Mouse (Mus musculus) hindbrain, embryonic 11.5 days (tissue): ENCODE results near the gene Ppp1r13l. TPM values are rescaled to one million over a fixed set of nuclear protein-coding genes. Genes with fewer than 3 reads are reported as not detected.

Experiments used
- ATAC-seq: fragments of 200-750 bp; cut with Nextera tagmentation; 2 replicates; pipeline ENCODE4 v1.8.0; 2017; ENCODE audit warnings: mild to moderate bottlenecking, moderate TSS enrichment, moderate library complexity; ENCODE audit not compliant: low FRiP score
- DNase-seq: peaks from one replicate; pipeline ENCODE4 v3.0.0-alpha.2; 2015; ENCODE audit warnings: low spot score
- H3K27ac ChIP-seq: fragments of 300-500 bp; sonication (generic); 2 replicates; pipeline ENCODE4 v1.5.1; 2014; ENCODE audit warnings: mild to moderate bottlenecking, low read depth, low read length
- H3K27me3 ChIP-seq: fragments of 300-500 bp; sonication (generic); 2 replicates; pipeline ENCODE4 v1.6.1; 2014; ENCODE audit warnings: mild to moderate bottlenecking, low read length, moderate library complexity, mixed read lengths; ENCODE audit not compliant: control insufficient read depth, insufficient read depth
- H3K36me3 ChIP-seq: fragments of 300-500 bp; sonication (generic); 2 replicates; pipeline ENCODE4 v1.6.1; 2014; ENCODE audit warnings: mild to moderate bottlenecking, low read length, moderate library complexity, mixed read lengths; ENCODE audit not compliant: control insufficient read depth, insufficient read depth
- H3K4me1 ChIP-seq: fragments of 300-500 bp; sonication (generic); replicated peaks from 2 replicates; pipeline ENCODE4 v1.6.1; 2014; ENCODE audit warnings: low read length, mixed read lengths; ENCODE audit not compliant: control insufficient read depth, insufficient read depth
- H3K4me2 ChIP-seq: fragments of 300-500 bp; sonication (generic); replicated peaks from 2 replicates; pipeline ENCODE4 v1.6.1; 2014; ENCODE audit warnings: mild to moderate bottlenecking, low read depth, low read length
- H3K4me3 ChIP-seq: fragments of 300-500 bp; sonication (generic); 2 replicates; pipeline ENCODE4 v1.5.1; 2014; ENCODE audit warnings: low read depth, low read length
- H3K9ac ChIP-seq: fragments of 300-500 bp; sonication (generic); 2 replicates; pipeline ENCODE4 v1.6.1; 2014; ENCODE audit warnings: low read depth, low read length
- H3K9me3 ChIP-seq: fragments of 300-500 bp; sonication (generic); 2 replicates; pipeline ENCODE4 v1.6.1; 2016; ENCODE audit warnings: low read length; ENCODE audit not compliant: control insufficient read depth
- WGBS: fragments of 180-500 bp; shearing (Covaris S2); extraction: QIAGEN DNeasy Blood & Tissue Kit; methylation state at CpG from one replicate; pipeline ENCODE4 v1.1.7; 2014; 5-methylcytosine and 5-hydroxymethylcytosine counted together
- microRNA counts: library from miRNA; unstranded; fragments of <30 nt; microRNA quantifications from one replicate; lab custom pipeline; 2015
- polyA plus RNA-seq: library from polyadenylated mRNA; unstranded; fragments of >200 nt; fragmentation: Nextera tagmentation; extraction: Ambion mirVana; gene quantifications from 2 replicates; pipeline ENCODE4 v1.2.1, GENCODE M21; 2014

Ppp1r13l gene
- polyA plus RNA-seq, 1 experiment from 2014 or later = 5.0 TPM

GRCm38 (mm10) chr7:19420821-19421636, 61.5 kb downstream of the Ppp1r13l start:
- Histone ChIP-seq H3K4me1 (no peaks in the 10 kb centered on the region), H3K4me2 (peak overlapping the region; percentile 51), H3K36me3 (no peaks in the 10 kb centered on the region; the same call in 1 of the 2 replicates), H3K27ac (no peak overlapping the region), H3K9ac (no peak overlapping the region), H3K9me3 (no peaks in the 10 kb centered on the region), H3K27me3 (peaks cover 25% of the 10 kb centered on the region), H3K4me3 (peak overlapping the region; percentile 23)
- peak; percentile 90 for DNase-seq
- peak; percentile 96 for ATAC-seq
- WGBS = 14% methylated on average over 43 of the region's 43 CpGs

- WGBS = 88% methylated on average over 3 of the region's 3 CpGs
- H3K4me2 ChIP-seq = no peak overlapping the region
- peaks cover 8% of the 10 kb centered on the region; the same call in 1 of the 2 replicates for H3K36me3 ChIP-seq
- ATAC-seq = no peak
- H3K4me1 ChIP-seq = no peaks in the 10 kb centered on the region
- no peak overlapping the region for H3K4me3 ChIP-seq
- no peak for DNase-seq
- no peaks in the 10 kb centered on the region for H3K9me3 ChIP-seq
- H3K9ac ChIP-seq = no peak overlapping the region
- no peak overlapping the region for H3K27ac ChIP-seq
- peaks cover 25% of the 10 kb centered on the region for H3K27me3 ChIP-seq
Observed at GRCm38 (mm10) chr7:19423083-19423482, 63.5 kb downstream of the Ppp1r13l start.

- H3K27me3 ChIP-seq = peaks cover 18% of the 10 kb centered on the region
- H3K4me2 ChIP-seq = no peak overlapping the region
- ATAC-seq (no peak), DNase-seq (no peak)
- no peak overlapping the region for H3K9ac ChIP-seq
- 62% methylated on average over 4 of the region's 4 CpGs for WGBS
- H3K4me3 ChIP-seq = no peak overlapping the region
- H3K9me3 ChIP-seq = no peaks in the 10 kb centered on the region
- no peaks in the 10 kb centered on the region for H3K4me1 ChIP-seq
- no peak overlapping the region for H3K27ac ChIP-seq
- H3K36me3 ChIP-seq = peaks cover 8% of the 10 kb centered on the region; the same call in 1 of the 2 replicates
Observed at GRCm38 (mm10) chr7:19424051-19424450, 64.5 kb downstream of the Ppp1r13l start.

- Histone ChIP-seq H3K27ac (no peak overlapping the region), H3K36me3 (peaks cover 8% of the 10 kb centered on the region; the same call in 1 of the 2 replicates), H3K9ac (no peak overlapping the region), H3K27me3 (no peaks in the 10 kb centered on the region), H3K4me3 (no peak overlapping the region), H3K4me1 (no peaks in the 10 kb centered on the region), H3K9me3 (no peaks in the 10 kb centered on the region), H3K4me2 (no peak overlapping the region)
- no peak for ATAC-seq
- whole genome bisulfite sequencing = 67% methylated on average over 6 of the region's 6 CpGs
- no peak for DNase-seq
Observed at GRCm38 (mm10) chr7:19426349-19426748, 66.8 kb downstream of the Ppp1r13l start.

- WGBS = 87% methylated on average over 6 of the region's 6 CpGs
- no peak overlapping the region for H3K4me3 ChIP-seq
- DNase-seq (no peak), ATAC-seq (no peak)
- H3K4me2 ChIP-seq = no peak overlapping the region
- no peak overlapping the region for H3K9ac ChIP-seq
- H3K36me3 ChIP-seq = peaks cover 11% of the 10 kb centered on the region
- H3K27me3 ChIP-seq = no peaks in the 10 kb centered on the region
- no peaks in the 10 kb centered on the region for H3K9me3 ChIP-seq
- no peak overlapping the region for H3K27ac ChIP-seq
- no peaks in the 10 kb centered on the region for H3K4me1 ChIP-seq
Observed at GRCm38 (mm10) chr7:19426888-19427287, 67.3 kb downstream of the Ppp1r13l start.

MicroRNAs within 50 kb of the gene (microRNA counts, 519-probe panel; counts per million panel counts)
- microRNA mmu-miR-343 (lab: Ali Mortazavi, UCI) = not detected

Other genes with a start within 250 kb of the Ppp1r13l start
- 1.0 and 1.4 TPM in 2 replicates for gene Gm4969, start 241.4 kb upstream of the Ppp1r13l start, polyA plus RNA-seq
- gene Fbxo46, start 239.9 kb upstream of the Ppp1r13l start, polyA plus RNA-seq = 8.7 and 8.8 TPM in 2 replicates
- 11.7 and 12.0 TPM in 2 replicates for gene Qpctl, start 210.5 kb upstream of the Ppp1r13l start, polyA plus RNA-seq
- gene Snrpd2, start 210.0 kb upstream of the Ppp1r13l start, polyA plus RNA-seq = 143 and 149 TPM in 2 replicates
- gene Gipr, start 193.6 kb upstream of the Ppp1r13l start, polyA plus RNA-seq = 0.89 and 1.7 TPM in 2 replicates
- 1.4 and 2.0 TPM in 2 replicates for gene Eml2, start 183.3 kb upstream of the Ppp1r13l start, polyA plus RNA-seq
- 1.6 and 2.6 TPM in 2 replicates for gene Gpr4, start 147.2 kb upstream of the Ppp1r13l start, polyA plus RNA-seq
- 42.2 and 42.4 TPM in 2 replicates for gene Opa3, start 131.4 kb upstream of the Ppp1r13l start, polyA plus RNA-seq
- 29.2 and 50.2 TPM in 2 replicates for gene Vasp, start 87.9 kb upstream of the Ppp1r13l start, polyA plus RNA-seq
- 0.18 TPM in 1 of 2 replicates, not detected in the other for gene Ppm1n, start 79.7 kb upstream of the Ppp1r13l start, polyA plus RNA-seq
- 49.6 and 52.1 TPM in 2 replicates for gene Rtn2, start 77.1 kb upstream of the Ppp1r13l start, polyA plus RNA-seq
- gene Fosb, start 49.7 kb upstream of the Ppp1r13l start, polyA plus RNA-seq = not detected in 2 replicates
- 108 and 112 TPM in 2 replicates for gene Ercc1, start 15.0 kb upstream of the Ppp1r13l start, polyA plus RNA-seq
- gene Cd3eap, start 266 bp upstream of the Ppp1r13l start, polyA plus RNA-seq = 14.7 and 15.2 TPM in 2 replicates
- gene Ercc2, start 22.3 kb downstream of the Ppp1r13l start, polyA plus RNA-seq = 7.7 and 8.7 TPM in 2 replicates
- gene Klc3, start 44.4 kb downstream of the Ppp1r13l start, polyA plus RNA-seq = 2.3 TPM in 2 replicates
- gene Ckm, start 45.0 kb downstream of the Ppp1r13l start, polyA plus RNA-seq = 0.13 TPM in 1 of 2 replicates, not detected in the other
- gene Mark4, start 99.1 kb downstream of the Ppp1r13l start, polyA plus RNA-seq = 11.5 and 13.3 TPM in 2 replicates
- gene Exoc3l2, start 103.6 kb downstream of the Ppp1r13l start, polyA plus RNA-seq = 0.66 and 0.76 TPM in 2 replicates
- 2.4 and 2.5 TPM in 2 replicates for gene Bloc1s3, start 148.6 kb downstream of the Ppp1r13l start, polyA plus RNA-seq
- 45.7 and 49.8 TPM in 2 replicates for gene Trappc6a, start 148.6 kb downstream of the Ppp1r13l start, polyA plus RNA-seq
- 0.10 and 0.17 TPM in 2 replicates for gene Nkpd1, start 158.1 kb downstream of the Ppp1r13l start, polyA plus RNA-seq
- 4.2 and 5.8 TPM in 2 replicates for gene Ppp1r37, start 203.3 kb downstream of the Ppp1r13l start, polyA plus RNA-seq
- gene Zfp296, start 217.5 kb downstream of the Ppp1r13l start, polyA plus RNA-seq = 0.22 and 0.38 TPM in 2 replicates
- 161 and 173 TPM in 2 replicates for gene Gemin7, start 217.8 kb downstream of the Ppp1r13l start, polyA plus RNA-seq
- 49.8 and 50.5 TPM in 2 replicates for gene Clasrp, start 244.7 kb downstream of the Ppp1r13l start, polyA plus RNA-seq